Mouse (Mus musculus) gastrocnemius, adult 18-20 months (tissue): Measurements from ENCODE around the gene Gm20605. TPM values are rescaled to one million over a fixed set of nuclear protein-coding genes. Genes with fewer than 3 reads are reported as not detected.
A peak's percentile ranks its signal among the peaks of the same experiment; 100 is the strongest.
"Not testable (repeated sequence)": the region's sequence is repeated elsewhere in the genome, so short reads cannot be mapped to it uniquely, and the experiment has no call there.

Experiments used
- DNase-seq: peaks from one replicate; pipeline ENCODE4 v3.0.0; 2021; ENCODE audit warnings: low spot score
- total RNA-seq, 2 experiments: library from RNA; stranded (reverse); gene quantifications; 2 replicates each; pipeline ENCODE4 v1.2.3; 2021

Gene Gm20605
- total RNA-seq, 2 experiments from 2014 or later, result 1.0 to 2.2 TPM

GRCm38 (mm10) chr5:137611245-137611602 lies 17.8 kb upstream of the Gm20605 start:
- DNase-seq, result peak; percentile 79

GRCm38 (mm10) chr5:137613076-137613475 lies 15.9 kb upstream of the Gm20605 start:
- DNase-seq, result peak; percentile 38

GRCm38 (mm10) chr5:137613550-137613949 lies 15.4 kb upstream of the Gm20605 start, which contains the start of gene Pcolce:
Gene Pcolce (minus strand): TSS chr5:137613784.
- peak; percentile 50 for DNase-seq

- DNase-seq, result not testable (repeated sequence)
Observed at GRCm38 (mm10) chr5:137614921-137615320, 14.1 kb upstream of the Gm20605 start.

GRCm38 (mm10) chr5:137615347-137615746 lies 13.6 kb upstream of the Gm20605 start:
- no peak for DNase-seq

GRCm38 (mm10) chr5:137623937-137624530 lies 4.9 kb upstream of the Gm20605 start:
- no peak for DNase-seq

GRCm38 (mm10) chr5:137627991-137628390 lies 984 bp upstream of the Gm20605 start:
- DNase-seq, result no peak

- peak; percentile 35 for DNase-seq
Observed at GRCm38 (mm10) chr5:137629306-137629721, 339 bp downstream of the Gm20605 start.

- DNase-seq, result no peak
Observed at GRCm38 (mm10) chr5:137629906-137630545, 1.1 kb downstream of the Gm20605 start.

- peak; percentile 36 for DNase-seq
Observed at GRCm38 (mm10) chr5:137630602-137631001, 1.6 kb downstream of the Gm20605 start.

GRCm38 (mm10) chr5:137631171-137631570 lies 2.2 kb downstream of the Gm20605 start:
- peak; percentile 27 for DNase-seq

GRCm38 (mm10) chr5:137631591-137631990 lies 2.6 kb downstream of the Gm20605 start:
- DNase-seq, result no peak

GRCm38 (mm10) chr5:137633397-137634084 lies 4.6 kb downstream of the Gm20605 start:
- DNase-seq, result no peak

GRCm38 (mm10) chr5:137639472-137639871 lies 10.5 kb downstream of the Gm20605 start:
- no peak for DNase-seq

- DNase-seq, result no peak
Observed at GRCm38 (mm10) chr5:137641054-137641453, 12.1 kb downstream of the Gm20605 start, which contains the start of gene Sap25. Gene Sap25 (plus strand): TSS chr5:137641334.

- no peak for DNase-seq
Observed at GRCm38 (mm10) chr5:137642886-137643285, 13.9 kb downstream of the Gm20605 start.

- no peak for DNase-seq
Observed at GRCm38 (mm10) chr5:137644484-137644883, 15.5 kb downstream of the Gm20605 start.

- DNase-seq, result no peak
Observed at GRCm38 (mm10) chr5:137645091-137645651, 16.2 kb downstream of the Gm20605 start.

- DNase-seq, result peak; percentile 45
Observed at GRCm38 (mm10) chr5:137645652-137646091, 16.7 kb downstream of the Gm20605 start, which contains the start of gene Irs3. Gene Irs3 (minus strand): TSS chr5:137645714.

- no peak for DNase-seq
Observed at GRCm38 (mm10) chr5:137647827-137648601, 19.0 kb downstream of the Gm20605 start.

GRCm38 (mm10) chr5:137649251-137649650 lies 20.3 kb downstream of the Gm20605 start:
- no peak for DNase-seq
